Mouse (Mus musculus): Measurements from ENCODE around the gene Spred2.

Spred2 gene

GRCm38 (mm10) chr11:19923888-19924756 is at the start of gene Spred2:
Gene Spred2 (plus strand): TSS chr11:19924375.
- DNase-seq, result peak; percentile 79 to 86

- no peak for DNase-seq
Measured at GRCm38 (mm10) chr11:19875551-19875950, 48.6 kb upstream of the Spred2 start.

GRCm38 (mm10) chr11:19875964-19876363 is 48.2 kb upstream of the Spred2 start:
- no peak for DNase-seq

- DNase-seq, result no peak
Measured at GRCm38 (mm10) chr11:19877239-19877915, 46.8 kb upstream of the Spred2 start.

- DNase-seq, result no peak
Measured at GRCm38 (mm10) chr11:19881342-19881741, 42.8 kb upstream of the Spred2 start.

GRCm38 (mm10) chr11:19890700-19891406 is 33.3 kb upstream of the Spred2 start:
- DNase-seq, result no peak

- DNase-seq, result no peak
Measured at GRCm38 (mm10) chr11:19893233-19893632, 30.9 kb upstream of the Spred2 start.

- DNase-seq, result peak; percentile 86 to 89
Measured at GRCm38 (mm10) chr11:19899621-19900020, 24.6 kb upstream of the Spred2 start.

GRCm38 (mm10) chr11:19900712-19901111 is 23.5 kb upstream of the Spred2 start:
- peak; percentile 51 to 60 for DNase-seq

GRCm38 (mm10) chr11:19911216-19911615 is 13.0 kb upstream of the Spred2 start:
- no peak for DNase-seq

- no peak for DNase-seq
Measured at GRCm38 (mm10) chr11:19912179-19912578, 12.0 kb upstream of the Spred2 start.

- no peak for DNase-seq
Measured at GRCm38 (mm10) chr11:19912661-19913060, 11.5 kb upstream of the Spred2 start.

GRCm38 (mm10) chr11:19913761-19914160 is 10.4 kb upstream of the Spred2 start:
- DNase-seq, result peak in 1 of 2 experiments; percentile 15

GRCm38 (mm10) chr11:19917381-19918245 is 6.6 kb upstream of the Spred2 start:
- peak; percentile 43 to 62 for DNase-seq

GRCm38 (mm10) chr11:19918246-19918540 is 6.0 kb upstream of the Spred2 start:
- DNase-seq, result no peak

GRCm38 (mm10) chr11:19919460-19919784 is 4.8 kb upstream of the Spred2 start:
- no peak for DNase-seq

GRCm38 (mm10) chr11:19919785-19920671 is 4.1 kb upstream of the Spred2 start:
- peak; percentile 82 to 83 for DNase-seq

- DNase-seq, result no peak
Measured at GRCm38 (mm10) chr11:19921723-19922122, 2.5 kb upstream of the Spred2 start.

GRCm38 (mm10) chr11:19922208-19922607 is 2.0 kb upstream of the Spred2 start:
- no peak for DNase-seq

GRCm38 (mm10) chr11:19924757-19925148 is 578 bp downstream of the Spred2 start:
- DNase-seq, result no peak

- DNase-seq, result peak; percentile 81 to 84
Measured at GRCm38 (mm10) chr11:19925149-19925975, 1.2 kb downstream of the Spred2 start.

Measured in cerebellum, postnatal 36 days (tissue).